ENCODE assay signal across 19 mouse cellular contexts in genomic region chr16:48155355-48155754, GRCm38 (mm10).
DNase-seq lines count a peak whose midpoint lies in the region; ATAC-seq and TF ChIP-seq lines count a peak whose summit lies in the region.
"Had no signal": no experiment of that assay in that cellular context is flagged by ENCODE, and none has a peak within 500 bp of the region (broad histone marks: within the 10 kb centered on the region; RNA-seq: fewer than 3 reads in every experiment).

No protein-coding gene starts in this region.

- peak; percentile 36 to 37 for DNase-seq in cerebellum, postnatal 10 days
- DNase-seq in cerebellum, postnatal 36 days, result no peak
- peak; percentile 2 for DNase-seq in hindbrain, postnatal 0 days (ENCODE audit: low spot score)
- no peak for DNase-seq in hindbrain, embryonic 10.5 days (ENCODE audit: low spot score)
- peak; percentile 2 for DNase-seq in retina, postnatal 1 day
- no peak for DNase-seq in retina, embryonic 14.5 days (ENCODE audit: low spot score)
- no peak for DNase-seq in right cerebral cortex, postnatal 10 days (ENCODE audit: low spot score in 2 of 2)
- DNase-seq: cerebellum, adult 11-12 months; cerebellum, adult 9-11 months; forebrain, postnatal 0 days; gastrocnemius, adult 2 months; gastrocnemius, postnatal 25 days; kidney, adult 18-20 months had no signal

- no peak overlapping the region for H3K4me2 ChIP-seq in hindbrain, postnatal 0 days (ENCODE audit: low read depth, low read length)
- H3K4me2 ChIP-seq: embryonic facial prominence, embryonic 12.5 days; forebrain, embryonic 12.5 days; heart, embryonic 12.5 days; hindbrain, embryonic 13.5 days; intestine, embryonic 15.5 days had no signal

- H3K36me3 ChIP-seq in hindbrain, postnatal 0 days (ENCODE audit: insufficient read depth, low read length), result no peaks in the 10 kb centered on the region
- H3K36me3 ChIP-seq in hindbrain, embryonic 10.5 days, result no peaks in the 10 kb centered on the region
- H3K36me3 ChIP-seq: embryonic facial prominence, embryonic 12.5 days; forebrain, embryonic 12.5 days; G1E; heart, embryonic 12.5 days; hindbrain, embryonic 13.5 days; intestine, embryonic 15.5 days had no signal

- no peaks in the 10 kb centered on the region for H3K27me3 ChIP-seq in hindbrain, postnatal 0 days (ENCODE audit: insufficient read depth, low read length)
- H3K27me3 ChIP-seq in hindbrain, embryonic 10.5 days (ENCODE audit: insufficient read depth, poor library complexity, severe bottlenecking), result no peaks in the 10 kb centered on the region
- H3K27me3 ChIP-seq: embryonic facial prominence, embryonic 12.5 days; forebrain, embryonic 12.5 days; heart, embryonic 12.5 days; hindbrain, embryonic 13.5 days; intestine, embryonic 15.5 days had no signal

- WGBS in hindbrain, postnatal 0 days, result 54% methylated on average over 8 of the region's 8 CpGs
- WGBS in hindbrain, embryonic 10.5 days, result 91% methylated on average over 8 of the region's 8 CpGs

- ATAC-seq in hindbrain, postnatal 0 days, result no peak
- ATAC-seq: forebrain, postnatal 0 days; intestine, embryonic 15.5 days had no signal

- no peak overlapping the region for H3K4me3 ChIP-seq in hindbrain, postnatal 0 days (ENCODE audit: low read length)
- no peak overlapping the region for H3K4me3 ChIP-seq in hindbrain, embryonic 10.5 days
- H3K4me3 ChIP-seq: embryonic facial prominence, embryonic 12.5 days; forebrain, embryonic 12.5 days; gastrocnemius, adult 2 months; heart, embryonic 12.5 days; hindbrain, embryonic 13.5 days; intestine, embryonic 15.5 days had no signal

- H3K9me3 ChIP-seq in hindbrain, postnatal 0 days (ENCODE audit: low read length), result no peaks in the 10 kb centered on the region
- H3K9me3 ChIP-seq in hindbrain, embryonic 10.5 days, result no peaks in the 10 kb centered on the region
- H3K9me3 ChIP-seq: embryonic facial prominence, embryonic 12.5 days; forebrain, embryonic 12.5 days; G1E; hindbrain, embryonic 13.5 days; intestine, embryonic 15.5 days had no signal

- no peak overlapping the region for H3K27ac ChIP-seq in hindbrain, postnatal 0 days
- no peak overlapping the region for H3K27ac ChIP-seq in hindbrain, embryonic 10.5 days
- H3K27ac ChIP-seq: embryonic facial prominence, embryonic 12.5 days; forebrain, embryonic 12.5 days; gastrocnemius, adult 2 months; hindbrain, embryonic 13.5 days; intestine, embryonic 15.5 days had no signal

- no peak for TF ChIP-seq CTCF in hindbrain, postnatal 0 days (IDR thresholded peaks at IDR 0.05; ENCODE audit: low read depth)

- H3K9ac ChIP-seq in hindbrain, postnatal 0 days (replicated peaks; ENCODE audit: low read length), result no peak overlapping the region
- H3K9ac ChIP-seq: embryonic facial prominence, embryonic 12.5 days; forebrain, embryonic 12.5 days; forebrain, postnatal 0 days; heart, embryonic 12.5 days; hindbrain, embryonic 13.5 days; intestine, embryonic 15.5 days had no signal

- no peaks in the 10 kb centered on the region for H3K4me1 ChIP-seq in hindbrain, postnatal 0 days (ENCODE audit: insufficient read depth, low read length)
- no peaks in the 10 kb centered on the region for H3K4me1 ChIP-seq in hindbrain, embryonic 10.5 days (replicated peaks)
- H3K4me1 ChIP-seq: embryonic facial prominence, embryonic 12.5 days; forebrain, embryonic 12.5 days; heart, embryonic 12.5 days; hindbrain, embryonic 13.5 days; intestine, embryonic 15.5 days had no signal

Comparison
In these comparisons a context has a peak if more than half of its experiments do, and no peak if none do; other contexts are left out.
1. DNase-seq: peak in cerebellum, postnatal 10 days (2 of 2), hindbrain, postnatal 0 days (single experiment) and retina, postnatal 1 day (single experiment); none in cerebellum, postnatal 36 days (0 of 2), hindbrain, embryonic 10.5 days (single experiment), retina, embryonic 14.5 days (single experiment) and right cerebral cortex, postnatal 10 days (0 of 2).